Mouse (Mus musculus) layer of hippocampus, adult 9-10 months (tissue): ENCODE measurements around the gene CN725425.
A peak's percentile ranks its signal among the peaks of the same experiment; 100 is the strongest.

Source experiments
- DNase-seq: peaks from one replicate; pipeline ENCODE4 v3.0.0; 2022; ENCODE audit warnings: low spot score

CN725425 gene

GRCm38 (mm10) chr15:91206518-91206917 is 7.2 kb downstream of the CN725425 start:
- DNase-seq = no peak

- DNase-seq = no peak
Observed at GRCm38 (mm10) chr15:91237294-91237693, 38.0 kb downstream of the CN725425 start.

GRCm38 (mm10) chr15:91240683-91241335 is 41.5 kb downstream of the CN725425 start:
- no peak for DNase-seq

GRCm38 (mm10) chr15:91250815-91251214 is 51.5 kb downstream of the CN725425 start:
- DNase-seq = no peak

GRCm38 (mm10) chr15:91251544-91252408 is 52.5 kb downstream of the CN725425 start:
- no peak for DNase-seq

- DNase-seq = no peak
Observed at GRCm38 (mm10) chr15:91252956-91253355, 53.7 kb downstream of the CN725425 start.

- DNase-seq = no peak
Observed at GRCm38 (mm10) chr15:91255308-91255707, 56.0 kb downstream of the CN725425 start.

- no peak for DNase-seq
Observed at GRCm38 (mm10) chr15:91257140-91257539, 57.8 kb downstream of the CN725425 start.

- DNase-seq = no peak
Observed at GRCm38 (mm10) chr15:91260578-91260977, 61.3 kb downstream of the CN725425 start.

- no peak for DNase-seq
Observed at GRCm38 (mm10) chr15:91263926-91264325, 64.6 kb downstream of the CN725425 start.

- no peak for DNase-seq
Observed at GRCm38 (mm10) chr15:91268532-91268931, 69.2 kb downstream of the CN725425 start.

GRCm38 (mm10) chr15:91275961-91276360 is 76.7 kb downstream of the CN725425 start:
- no peak for DNase-seq

- DNase-seq = no peak
Observed at GRCm38 (mm10) chr15:91279571-91279970, 80.3 kb downstream of the CN725425 start.

- no peak for DNase-seq
Observed at GRCm38 (mm10) chr15:91281521-91281920, 82.2 kb downstream of the CN725425 start.

GRCm38 (mm10) chr15:91282822-91283221 is 83.5 kb downstream of the CN725425 start:
- peak; percentile 8 for DNase-seq

GRCm38 (mm10) chr15:91283418-91283817 is 84.1 kb downstream of the CN725425 start:
- no peak for DNase-seq

GRCm38 (mm10) chr15:91299319-91299835 is 100.1 kb downstream of the CN725425 start:
- DNase-seq = no peak

- DNase-seq = peak; percentile 93
Observed at GRCm38 (mm10) chr15:91301366-91301765, 102.1 kb downstream of the CN725425 start.

- DNase-seq = no peak
Observed at GRCm38 (mm10) chr15:91304296-91304852, 105.1 kb downstream of the CN725425 start.
